Mouse (Mus musculus) embryonic facial prominence, embryonic 11.5 days (tissue): ENCODE data around the gene Gm40193. TPM values are rescaled to one million over a fixed set of nuclear protein-coding genes. Genes with fewer than 3 reads are reported as not detected.

Experiments
- ATAC-seq: fragments of 200-750 bp; cut with Nextera tagmentation; replicated peaks from 2 replicates; pipeline ENCODE4 v1.8.0; 2017; ENCODE audit warnings: low read depth; ENCODE audit not compliant: insufficient number of reproducible peaks, low FRiP score, low TSS enrichment
- DNase-seq: peaks from one replicate; pipeline ENCODE4 v3.0.0-alpha.2; 2015; ENCODE audit warnings: low spot score
- H3K27ac ChIP-seq: fragments of 300-500 bp; sonication (generic); replicated peaks from 2 replicates; pipeline ENCODE4 v1.5.1; 2014; ENCODE audit warnings: mild to moderate bottlenecking, low read depth, low read length, control low read depth
- H3K27me3 ChIP-seq: fragments of 300-500 bp; sonication (generic); 2 replicates; pipeline ENCODE4 v1.6.1; 2014; ENCODE audit warnings: mild to moderate bottlenecking, low read length, moderate library complexity, mixed read lengths; ENCODE audit not compliant: control insufficient read depth, insufficient read depth
- H3K36me3 ChIP-seq: fragments of 300-500 bp; sonication (generic); replicated peaks from 2 replicates; pipeline ENCODE4 v1.6.1; 2014; ENCODE audit warnings: low read depth, mild to moderate bottlenecking, low read length, moderate library complexity, mixed read lengths; ENCODE audit not compliant: control insufficient read depth, insufficient read depth
- H3K4me1 ChIP-seq: fragments of 300-500 bp; sonication (generic); 2 replicates; pipeline ENCODE4 v1.6.1; 2014; ENCODE audit warnings: low read length, mixed read lengths; ENCODE audit not compliant: control insufficient read depth, insufficient read depth
- H3K4me2 ChIP-seq: fragments of 300-500 bp; sonication (generic); 2 replicates; pipeline ENCODE4 v1.6.1; 2014; ENCODE audit warnings: low read depth, mild to moderate bottlenecking, control low read depth, low read length, moderate library complexity
- H3K4me3 ChIP-seq: fragments of 300-500 bp; sonication (generic); 2 replicates; pipeline ENCODE4 v1.5.1; 2014; ENCODE audit warnings: low read depth, low read length, control low read depth
- H3K9ac ChIP-seq: fragments of 300-500 bp; sonication (generic); replicated peaks from 2 replicates; pipeline ENCODE4 v1.6.1; 2014; ENCODE audit warnings: mild to moderate bottlenecking, control low read depth, low read length
- H3K9me3 ChIP-seq: fragments of 300-500 bp; sonication (generic); replicated peaks from 2 replicates; pipeline ENCODE4 v1.6.1; 2016; ENCODE audit warnings: mild to moderate bottlenecking, low read length, inconsistent platforms, mixed read lengths; ENCODE audit not compliant: control insufficient read depth
- WGBS: fragments of 180-500 bp; shearing (Covaris S2); extraction: QIAGEN DNeasy Blood & Tissue Kit; methylation state at CpG from one replicate; pipeline ENCODE4 v1.1.7; 2014; 5-methylcytosine and 5-hydroxymethylcytosine counted together
- polyA plus RNA-seq: library from polyadenylated mRNA; unstranded; fragments of >200 nt; fragmentation: Nextera tagmentation; extraction: Ambion mirVana; gene quantifications from 2 replicates; pipeline ENCODE4 v1.2.1, GENCODE M21; 2014

Gene Gm40193
- polyA plus RNA-seq, 1 experiment from 2014 or later, result not detected

- peak; percentile 95 for DNase-seq
- Histone ChIP-seq H3K4me2 (peak within 1 kb of the TSS; percentile 87), H3K27me3 (no peaks in the 10 kb centered on the region), H3K4me1 (peaks cover 6% of the 10 kb centered on the region), H3K9me3 (no peaks in the 10 kb centered on the region), H3K36me3 (no peaks in the 10 kb centered on the region), H3K27ac (peak within 1 kb of the TSS; percentile 87), H3K9ac (peak within 1 kb of the TSS; percentile 82), H3K4me3 (peak within 1 kb of the TSS; percentile 87)
- WGBS, result under 1% methylated on average over 49 of the region's 57 CpGs
- ATAC-seq, result peak; percentile 91
These were observed 29.7 kb upstream of the Gm40193 start, which contains the start of gene Mink1 for GRCm38 (mm10) chr11:70562287-70562994. TSS of gene Mink1 (plus strand) at chr11:70562881.

- peak overlapping the region; percentile 87 for H3K4me3 ChIP-seq
- H3K27me3 ChIP-seq, result no peaks in the 10 kb centered on the region
- no peaks in the 10 kb centered on the region for H3K36me3 ChIP-seq
- DNase-seq (no peak), ATAC-seq (no peak)
- WGBS, result 0% methylated on average over 2 of the region's 2 CpGs
- H3K27ac ChIP-seq, result no peak overlapping the region
- H3K4me1 ChIP-seq, result peaks cover 6% of the 10 kb centered on the region
- H3K9me3 ChIP-seq, result no peaks in the 10 kb centered on the region
- H3K4me2 ChIP-seq, result peak overlapping the region; percentile 87
- H3K9ac ChIP-seq, result peak overlapping the region; percentile 51; the same call in 1 of the 2 replicates
These were observed 29.2 kb upstream of the Gm40193 start for GRCm38 (mm10) chr11:70561937-70562286.

- DNase-seq, result no peak
- Histone ChIP-seq H3K36me3 (no peaks in the 10 kb centered on the region), H3K4me3 (no peak overlapping the region), H3K9me3 (no peaks in the 10 kb centered on the region), H3K27ac (no peak overlapping the region), H3K9ac (no peak overlapping the region), H3K27me3 (no peaks in the 10 kb centered on the region), H3K4me2 (no peak overlapping the region), H3K4me1 (no peaks in the 10 kb centered on the region; the same call in 1 of the 2 replicates)
- no peak for ATAC-seq
- WGBS, result 86% methylated on average over 9 of the region's 9 CpGs
These were observed 24.8 kb upstream of the Gm40193 start for GRCm38 (mm10) chr11:70557545-70557944.

- no peaks in the 10 kb centered on the region for H3K27me3 ChIP-seq
- H3K4me2 ChIP-seq, result no peak overlapping the region
- H3K36me3 ChIP-seq, result no peaks in the 10 kb centered on the region
- no peak overlapping the region for H3K27ac ChIP-seq
- H3K9ac ChIP-seq, result no peak overlapping the region
- no peaks in the 10 kb centered on the region for H3K9me3 ChIP-seq
- no peak overlapping the region for H3K4me3 ChIP-seq
- 24% methylated on average over 7 of the region's 7 CpGs for WGBS
- no peaks in the 10 kb centered on the region for H3K4me1 ChIP-seq
- DNase-seq (no peak), ATAC-seq (no peak)
These were observed 21.2 kb upstream of the Gm40193 start for GRCm38 (mm10) chr11:70553940-70554339.

- Histone ChIP-seq H3K27ac (no peak overlapping the region), H3K4me1 (no peaks in the 10 kb centered on the region), H3K27me3 (no peaks in the 10 kb centered on the region), H3K4me3 (no peak overlapping the region), H3K9me3 (no peaks in the 10 kb centered on the region), H3K9ac (no peak overlapping the region), H3K4me2 (no peak overlapping the region), H3K36me3 (no peaks in the 10 kb centered on the region)
- no peak for ATAC-seq
- WGBS, result 87% methylated on average over 8 of the region's 8 CpGs
- DNase-seq, result no peak
These were observed 18.8 kb upstream of the Gm40193 start for GRCm38 (mm10) chr11:70551526-70551925.

- no peaks in the 10 kb centered on the region for H3K9me3 ChIP-seq
- no peak for DNase-seq
- no peak overlapping the region for H3K27ac ChIP-seq
- H3K4me3 ChIP-seq, result no peak overlapping the region
- 60% methylated on average over 7 of the region's 7 CpGs for WGBS
- no peak for ATAC-seq
- no peaks in the 10 kb centered on the region for H3K36me3 ChIP-seq
- no peak overlapping the region for H3K4me2 ChIP-seq
- no peak overlapping the region for H3K9ac ChIP-seq
- H3K27me3 ChIP-seq, result peaks cover 6% of the 10 kb centered on the region
- no peaks in the 10 kb centered on the region for H3K4me1 ChIP-seq
These were observed 11.8 kb upstream of the Gm40193 start for GRCm38 (mm10) chr11:70544496-70544895.

- WGBS, result 83% methylated on average over 5 of the region's 5 CpGs
- Histone ChIP-seq H3K27me3 (peaks cover 8% of the 10 kb centered on the region), H3K4me2 (no peak overlapping the region), H3K9me3 (no peaks in the 10 kb centered on the region), H3K9ac (no peak overlapping the region), H3K27ac (no peak overlapping the region), H3K4me1 (no peaks in the 10 kb centered on the region), H3K4me3 (no peak overlapping the region), H3K36me3 (no peaks in the 10 kb centered on the region)
- DNase-seq (no peak), ATAC-seq (no peak)
These were observed 8.7 kb upstream of the Gm40193 start for GRCm38 (mm10) chr11:70541415-70541814.

- Histone ChIP-seq H3K27me3 (peaks cover 8% of the 10 kb centered on the region), H3K4me2 (peak overlapping the region; percentile 87; the same call in 1 of the 2 replicates), H3K9me3 (no peaks in the 10 kb centered on the region), H3K36me3 (no peaks in the 10 kb centered on the region), H3K4me1 (no peaks in the 10 kb centered on the region), H3K27ac (no peak overlapping the region), H3K4me3 (no peak overlapping the region), H3K9ac (no peak overlapping the region)
- ATAC-seq (no peak), DNase-seq (no peak)
- WGBS, result 84% methylated on average over 7 of the region's 7 CpGs
These were observed 8.2 kb upstream of the Gm40193 start for GRCm38 (mm10) chr11:70540928-70541327.
